Mouse (Mus musculus) midbrain, embryonic 16.5 days (tissue): ENCODE data around the gene Gimap3. TPM values are rescaled to one million over a fixed set of nuclear protein-coding genes. Genes with fewer than 3 reads are reported as not detected.

Experiments
- ATAC-seq: fragments of 200-750 bp; cut with Nextera tagmentation; 2 replicates; pipeline ENCODE4 v1.8.0; 2017; ENCODE audit warnings: moderate TSS enrichment
- H3K27ac ChIP-seq: fragments of 300-500 bp; sonication (generic); 2 replicates; pipeline ENCODE4 v1.5.1; 2014; ENCODE audit warnings: mild to moderate bottlenecking, low read length, mixed read lengths
- H3K27me3 ChIP-seq: fragments of 300-500 bp; sonication (generic); 2 replicates; pipeline ENCODE4 v1.6.1; 2014; ENCODE audit warnings: low read depth, low read length, mixed read lengths; ENCODE audit not compliant: control insufficient read depth, insufficient read depth
- H3K36me3 ChIP-seq: fragments of 300-500 bp; sonication (generic); 2 replicates; pipeline ENCODE4 v1.6.1; 2014; ENCODE audit warnings: mild to moderate bottlenecking, low read length, moderate library complexity, mixed read lengths; ENCODE audit not compliant: control insufficient read depth, insufficient read depth
- H3K4me1 ChIP-seq: fragments of 300-500 bp; sonication (generic); 2 replicates; pipeline ENCODE4 v1.6.1; 2014; ENCODE audit warnings: mild to moderate bottlenecking, low read length, mixed read lengths; ENCODE audit not compliant: control insufficient read depth, insufficient read depth
- H3K4me2 ChIP-seq: fragments of 300-500 bp; sonication (generic); 2 replicates; pipeline ENCODE4 v1.6.1; 2014; ENCODE audit warnings: mild to moderate bottlenecking, low read length, mixed read lengths
- H3K4me3 ChIP-seq: fragments of 300-500 bp; sonication (generic); 2 replicates; pipeline ENCODE4 v1.5.1; 2014; ENCODE audit warnings: low read depth, mild to moderate bottlenecking, low read length, moderate library complexity, mixed read lengths
- H3K9ac ChIP-seq: fragments of 300-500 bp; sonication (generic); 2 replicates; pipeline ENCODE4 v1.6.1; 2014; ENCODE audit warnings: low read depth, low read length, mixed read lengths
- H3K9me3 ChIP-seq: fragments of 300-500 bp; sonication (generic); replicated peaks from 2 replicates; pipeline ENCODE4 v1.6.1; 2014; ENCODE audit warnings: mild to moderate bottlenecking, low read length, mixed read lengths; ENCODE audit not compliant: control insufficient read depth, poor library complexity, severe bottlenecking
- WGBS: fragments of 180-500 bp; shearing (Covaris S2); extraction: QIAGEN DNeasy Blood & Tissue Kit; methylation state at CpG from one replicate; pipeline ENCODE4 v1.1.7; 2014; 5-methylcytosine and 5-hydroxymethylcytosine counted together
- polyA plus RNA-seq: library from polyadenylated mRNA; unstranded; fragments of >200 nt; fragmentation: Nextera tagmentation; extraction: Ambion mirVana; gene quantifications from 2 replicates; pipeline ENCODE4 v1.2.1, GENCODE M21; 2015

The Gimap3 gene
- polyA plus RNA-seq, 1 experiment from 2014 or later, result not detected

DNA sequence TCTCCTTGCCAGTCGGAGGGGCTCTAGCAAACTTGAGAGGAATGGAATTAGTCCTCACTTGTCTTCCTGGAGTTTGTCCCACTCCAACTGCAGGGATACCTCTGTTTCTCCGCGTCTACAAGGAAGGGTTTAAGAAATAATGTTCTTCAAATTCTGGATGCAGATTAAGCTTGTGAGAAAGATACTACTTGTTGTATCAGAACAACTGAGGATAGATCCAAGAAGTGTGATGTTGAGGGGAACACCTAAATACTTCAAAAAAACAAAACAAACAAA lies 30.9 kb downstream of the Gimap3 start:
- Histone ChIP-seq H3K9me3 (no peaks in the 10 kb centered on the region), H3K27ac (no peak overlapping the region), H3K9ac (no peak overlapping the region), H3K27me3 (peaks cover 10% of the 10 kb centered on the region; the same call in 1 of the 2 replicates), H3K36me3 (no peaks in the 10 kb centered on the region), H3K4me2 (no peak overlapping the region), H3K4me1 (0 out of 2 replicates have a peak, but pooled peaks cover 4% of the 10 kb centered on the region), H3K4me3 (no peak overlapping the region)
- ATAC-seq, result no peak
- WGBS, result 88% methylated on average over 3 of the region's 3 CpGs

DNA sequence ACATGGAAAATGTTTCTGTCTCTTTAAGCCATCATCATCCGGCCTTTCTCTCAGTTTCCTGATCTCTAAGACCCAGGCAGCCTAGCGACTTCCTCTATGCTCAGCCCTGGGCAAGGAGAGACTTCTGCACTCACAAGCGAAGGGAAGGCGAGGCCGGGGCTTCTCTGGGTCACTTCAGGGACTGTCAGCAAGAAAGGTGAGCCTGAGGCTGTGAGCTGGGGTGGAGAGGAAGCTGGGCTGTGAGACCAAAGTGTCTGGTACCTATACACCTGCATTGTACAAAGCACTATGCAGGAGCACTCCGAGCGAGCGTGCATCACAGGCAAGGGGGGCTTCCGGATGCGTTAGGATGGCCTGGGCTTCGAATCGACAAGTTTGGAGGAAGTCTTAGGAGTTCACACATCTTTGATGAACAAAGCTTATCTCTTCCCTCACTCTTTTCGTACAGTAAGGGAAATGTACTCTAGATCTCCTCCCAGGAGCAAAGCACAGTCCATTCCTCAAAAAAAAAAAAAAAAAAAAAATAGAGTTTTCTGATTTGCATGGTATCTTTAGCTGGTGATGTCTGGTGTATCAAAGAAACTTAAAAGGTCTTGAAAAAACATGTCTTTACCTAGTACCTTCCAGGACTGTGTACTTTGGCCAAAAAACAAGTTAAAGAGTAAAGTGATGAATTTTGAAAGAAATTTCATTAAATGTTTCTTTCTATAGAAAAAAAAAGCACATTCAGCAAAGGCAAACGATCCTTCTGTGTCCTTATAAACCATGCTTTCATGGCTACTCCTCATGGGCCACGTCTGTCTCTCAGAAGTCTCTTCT lies 31.5 kb downstream of the Gimap3 start, which contains the start of gene Gimap1:
Gene Gimap1, plus strand, starts transcription at position 94 of the 819 bp plus-strand sequence.
- 78% methylated on average over 15 of the region's 15 CpGs for WGBS
- Histone ChIP-seq H3K4me3 (no peak within 1 kb of the TSS), H3K36me3 (no peaks in the 10 kb centered on the region), H3K9ac (no peak within 1 kb of the TSS), H3K27me3 (peaks cover 9% of the 10 kb centered on the region; the same call in 1 of the 2 replicates), H3K4me2 (no peak within 1 kb of the TSS), H3K4me1 (0 out of 2 replicates have a peak, but pooled peaks cover 4% of the 10 kb centered on the region), H3K9me3 (no peaks in the 10 kb centered on the region), H3K27ac (no peak within 1 kb of the TSS)
- ATAC-seq, result no peak

DNA sequence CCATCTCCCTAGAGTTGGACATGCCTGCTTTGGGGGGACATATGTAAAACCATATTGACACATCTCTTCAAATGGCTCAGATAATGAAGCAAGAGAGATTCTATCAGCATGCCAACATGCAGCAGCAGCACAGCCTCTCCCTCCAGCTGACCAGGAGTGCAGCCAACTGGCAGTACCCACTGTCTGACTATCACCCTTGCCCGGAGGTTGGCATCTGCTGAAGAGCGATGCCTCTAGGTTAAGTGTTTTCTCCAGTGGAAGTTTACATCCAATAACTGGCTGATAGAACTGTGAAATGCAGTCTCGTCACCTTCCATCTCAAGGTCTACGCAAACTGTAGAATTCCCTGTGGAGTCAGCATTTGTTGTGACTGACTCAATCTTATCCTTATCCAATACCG lies 33.0 kb downstream of the Gimap3 start:
- Histone ChIP-seq H3K4me3 (no peak overlapping the region), H3K36me3 (no peaks in the 10 kb centered on the region), H3K9ac (no peak overlapping the region), H3K27me3 (0 out of 2 replicates have a peak, but pooled peaks cover 6% of the 10 kb centered on the region), H3K27ac (no peak overlapping the region), H3K4me1 (0 out of 2 replicates have a peak, but pooled peaks cover 4% of the 10 kb centered on the region), H3K4me2 (no peak overlapping the region), H3K9me3 (no peaks in the 10 kb centered on the region)
- WGBS, result 86% methylated on average over 5 of the region's 5 CpGs
- ATAC-seq, result no peak

DNA sequence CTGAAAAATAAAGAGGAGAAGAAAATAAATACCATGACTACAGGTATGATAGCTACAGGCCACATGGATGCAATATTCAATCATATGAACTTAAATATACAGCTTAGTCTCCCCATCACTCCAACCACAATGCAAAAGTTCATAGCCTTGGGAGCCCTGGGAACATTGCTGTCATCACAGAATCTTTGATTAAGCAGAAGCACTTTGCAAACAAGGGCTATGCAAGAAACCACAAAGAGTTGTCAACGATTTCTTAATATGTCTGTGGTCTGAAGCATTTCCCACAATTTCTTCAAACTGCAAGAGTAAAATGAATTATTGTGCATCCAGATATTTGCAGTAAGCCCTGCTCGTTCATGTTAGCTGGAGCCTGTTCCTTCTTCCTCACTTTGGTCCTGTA lies 33.6 kb downstream of the Gimap3 start:
- Histone ChIP-seq H3K36me3 (no peaks in the 10 kb centered on the region), H3K4me3 (no peak overlapping the region), H3K4me1 (0 out of 2 replicates have a peak, but pooled peaks cover 1% of the 10 kb centered on the region), H3K9ac (no peak overlapping the region), H3K27ac (no peak overlapping the region), H3K4me2 (no peak overlapping the region), H3K27me3 (0 out of 2 replicates have a peak, but pooled peaks cover 6% of the 10 kb centered on the region), H3K9me3 (no peaks in the 10 kb centered on the region)
- WGBS, result 81% methylated on average over 2 of the region's 2 CpGs
- no peak for ATAC-seq

DNA sequence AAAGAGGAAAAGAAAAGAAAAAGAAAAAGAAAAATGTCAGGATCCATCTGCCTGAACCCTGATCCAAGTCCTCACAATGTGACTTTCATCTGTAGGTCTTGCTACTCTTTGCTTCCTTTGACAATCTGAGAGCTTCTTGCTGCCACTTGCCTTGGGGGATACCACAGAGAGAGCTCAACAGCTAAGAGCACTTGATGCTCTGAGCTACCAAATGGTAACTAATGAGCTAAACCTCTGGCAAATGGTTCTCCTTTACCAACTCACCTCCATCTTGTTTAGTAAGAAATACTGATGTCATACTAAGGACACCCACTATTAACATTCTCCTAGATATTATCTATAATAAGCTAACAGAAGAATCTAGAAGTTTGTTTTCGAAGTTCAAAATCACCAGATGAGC lies 37.0 kb downstream of the Gimap3 start:
- no peaks in the 10 kb centered on the region for H3K4me1 ChIP-seq
- no peak overlapping the region for H3K4me3 ChIP-seq
- no peak overlapping the region for H3K4me2 ChIP-seq
- H3K27me3 ChIP-seq, result no peaks in the 10 kb centered on the region
- no peak overlapping the region for H3K27ac ChIP-seq
- H3K9me3 ChIP-seq, result no peaks in the 10 kb centered on the region
- WGBS, result 89% methylated on average over 1 of the region's 1 CpGs
- H3K9ac ChIP-seq, result no peak overlapping the region
- H3K36me3 ChIP-seq, result no peaks in the 10 kb centered on the region
- ATAC-seq, result no peak

DNA sequence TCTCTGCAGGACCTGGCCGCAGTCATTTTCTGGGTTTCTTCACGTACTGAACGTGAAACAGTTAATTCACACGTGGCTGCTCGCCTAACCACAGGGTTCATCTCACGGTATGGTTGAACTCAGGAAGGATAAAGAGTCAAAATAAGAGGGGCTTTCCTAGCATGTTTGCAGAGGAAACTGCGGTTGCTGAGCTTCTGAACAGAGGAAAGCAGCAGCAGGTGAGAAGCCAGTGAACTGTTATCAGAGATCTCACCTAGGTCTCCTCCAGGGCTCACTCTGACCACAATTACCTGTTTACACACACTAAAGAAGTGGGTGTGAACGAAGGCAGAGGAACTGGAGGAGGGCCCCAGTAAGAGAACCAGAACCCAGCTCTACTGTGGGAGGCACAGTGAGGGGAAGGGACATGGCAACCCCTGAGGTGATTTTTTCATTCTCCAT lies 37.8 kb downstream of the Gimap3 start:
- Histone ChIP-seq H3K9ac (no peak overlapping the region), H3K4me2 (no peak overlapping the region), H3K27me3 (no peaks in the 10 kb centered on the region), H3K27ac (no peak overlapping the region), H3K4me3 (no peak overlapping the region), H3K4me1 (no peaks in the 10 kb centered on the region), H3K9me3 (no peaks in the 10 kb centered on the region), H3K36me3 (no peaks in the 10 kb centered on the region)
- ATAC-seq, result no peak
- WGBS, result 54% methylated on average over 8 of the region's 8 CpGs

DNA sequence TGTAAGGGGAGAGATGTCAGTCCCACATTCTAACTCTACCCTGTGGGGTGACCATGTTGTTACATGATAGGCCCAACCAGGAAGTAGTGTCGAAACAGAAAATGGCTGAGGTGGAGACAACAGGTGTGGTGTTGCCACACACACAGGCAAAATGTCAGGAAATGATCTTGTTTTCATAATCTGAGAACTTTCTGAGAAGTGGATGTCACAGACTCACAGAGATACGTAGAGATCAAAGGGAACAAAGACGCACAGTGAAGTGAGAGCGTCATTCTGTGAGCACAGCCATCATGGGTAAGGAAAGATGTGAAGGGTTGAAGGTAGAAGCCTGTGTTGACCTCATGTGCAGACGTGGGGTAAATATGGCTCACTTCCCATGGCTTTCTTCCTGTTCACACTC lies 42.9 kb downstream of the Gimap3 start:
- Histone ChIP-seq H3K27me3 (no peaks in the 10 kb centered on the region), H3K4me2 (no peak overlapping the region), H3K4me1 (peaks cover 5% of the 10 kb centered on the region; the same call in 1 of the 2 replicates), H3K4me3 (no peak overlapping the region), H3K9me3 (no peaks in the 10 kb centered on the region), H3K36me3 (no peaks in the 10 kb centered on the region), H3K9ac (no peak overlapping the region), H3K27ac (no peak overlapping the region)
- ATAC-seq, result no peak
- WGBS, result 97% methylated on average over 5 of the region's 5 CpGs

DNA sequence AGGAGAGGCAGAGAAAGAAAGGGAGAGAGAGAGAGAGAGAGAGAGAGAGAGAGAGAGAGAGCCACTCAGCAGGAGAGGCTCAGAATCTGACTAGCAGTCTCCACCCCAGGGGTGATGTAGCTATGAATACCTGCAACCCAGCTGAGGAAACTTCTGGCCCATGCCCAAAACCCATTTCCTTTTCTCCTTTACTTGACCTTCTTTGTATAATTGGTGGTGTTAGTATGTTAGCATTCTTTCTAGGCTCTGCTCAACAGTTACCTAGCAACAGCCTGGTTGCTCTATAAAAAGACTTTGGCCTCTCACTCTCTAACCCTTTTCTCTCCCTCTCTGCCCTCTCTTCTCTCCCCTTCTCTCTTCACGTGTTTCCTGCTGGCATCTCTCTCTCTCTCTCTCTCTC lies 45.2 kb downstream of the Gimap3 start:
- Histone ChIP-seq H3K36me3 (no peaks in the 10 kb centered on the region), H3K4me1 (peaks cover 5% of the 10 kb centered on the region; the same call in 1 of the 2 replicates), H3K9ac (no peak overlapping the region), H3K27me3 (no peaks in the 10 kb centered on the region), H3K4me2 (no peak overlapping the region), H3K9me3 (no peaks in the 10 kb centered on the region), H3K4me3 (no peak overlapping the region), H3K27ac (no peak overlapping the region)
- WGBS, result 0% methylated on average over 1 of the region's 1 CpGs
- ATAC-seq, result peak; percentile 64; the same call in 1 of the 2 replicates

DNA sequence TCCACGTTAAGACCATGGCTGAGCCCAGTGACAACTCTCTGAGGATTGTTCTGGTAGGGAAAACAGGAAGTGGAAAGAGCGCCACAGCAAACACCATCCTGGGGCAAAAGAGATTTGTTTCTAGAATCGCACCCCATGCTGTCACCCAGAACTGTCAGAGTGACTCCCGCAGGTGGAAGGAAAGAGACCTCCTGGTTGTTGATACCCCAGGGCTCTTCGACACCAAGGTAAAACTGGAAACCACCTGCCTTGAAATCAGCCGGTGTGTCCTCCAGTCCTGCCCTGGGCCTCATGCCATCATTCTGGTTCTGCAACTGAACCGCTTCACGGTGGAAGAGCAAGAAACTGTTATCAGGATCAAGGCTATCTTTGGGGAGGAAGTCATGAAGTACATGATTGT lies 47.2 kb downstream of the Gimap3 start:
- Histone ChIP-seq H3K9me3 (no peaks in the 10 kb centered on the region), H3K36me3 (no peaks in the 10 kb centered on the region), H3K4me1 (peaks cover 5% of the 10 kb centered on the region; the same call in 1 of the 2 replicates), H3K9ac (no peak overlapping the region), H3K4me2 (no peak overlapping the region), H3K27me3 (no peaks in the 10 kb centered on the region), H3K27ac (no peak overlapping the region), H3K4me3 (no peak overlapping the region)
- no peak for ATAC-seq
- WGBS, result 87% methylated on average over 8 of the region's 8 CpGs
